Mouse (Mus musculus) olfactory bulb, adult 2 months (tissue): Measurements from ENCODE around the gene Tmem38a.

Source experiments
- CTCF ChIP-seq: fragments of 200-500 bp; IDR thresholded peaks from 2 replicates; pipeline ENCODE4 v1.5.1; 2012; ENCODE audit warnings: low read depth, mild to moderate bottlenecking, low read length, moderate library complexity; ENCODE audit not compliant: insufficient read depth
- POLR2A ChIP-seq: fragments of 200-500 bp; IDR thresholded peaks from 2 replicates; pipeline ENCODE4 v1.6.1; 2012; ENCODE audit warnings: mild to moderate bottlenecking, low read depth, low read length, moderate library complexity; ENCODE audit not compliant: insufficient read depth

- TF ChIP-seq POLR2A (no peak), CTCF (no peak)
Measured at GRCm38 (mm10) chr8:72587806-72588205, 16.0 kb downstream of the Tmem38a start.
